Mouse (Mus musculus): ENCODE measurements at regions not wholly inside any gene's neighbourhood (a gene's known extent, or its start where the extent isn't known, plus 50 kb on each side); places are given as distances from the start of the nearest gene placed in this dataset.
"Not testable (repeated sequence)": the region's sequence is repeated elsewhere in the genome, so short reads cannot be mapped to it uniquely, and the experiment has no call there.

DNA sequence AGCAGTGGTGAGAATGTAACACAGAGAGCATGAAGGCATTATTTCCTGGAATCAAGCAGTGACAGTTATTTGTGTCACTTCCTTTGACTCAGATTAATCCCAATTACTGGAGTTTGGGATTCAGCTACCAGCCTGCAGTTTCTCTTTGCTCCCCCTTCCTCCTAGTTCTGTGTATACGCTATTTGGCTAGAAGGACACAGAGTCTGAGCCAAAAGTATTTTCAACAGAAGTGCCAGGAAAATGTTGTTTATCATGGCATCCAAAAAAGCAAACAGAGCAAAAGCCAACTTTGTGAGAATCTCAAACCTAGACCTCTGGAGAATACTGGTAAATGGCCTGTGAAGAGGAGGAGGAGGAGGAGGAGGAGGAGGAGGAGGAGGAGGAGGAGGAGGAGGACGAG is 600.4 kb downstream of the Crisp4 start:
- H3K27ac ChIP-seq, result no peak overlapping the region
- no peak for TF ChIP-seq CTCF (conservative IDR thresholded peaks at IDR 0.05)
- H3K4me3 ChIP-seq, result no peak overlapping the region
- no peak for DNase-seq (ENCODE audit: low spot score in 2 of 2)

DNA sequence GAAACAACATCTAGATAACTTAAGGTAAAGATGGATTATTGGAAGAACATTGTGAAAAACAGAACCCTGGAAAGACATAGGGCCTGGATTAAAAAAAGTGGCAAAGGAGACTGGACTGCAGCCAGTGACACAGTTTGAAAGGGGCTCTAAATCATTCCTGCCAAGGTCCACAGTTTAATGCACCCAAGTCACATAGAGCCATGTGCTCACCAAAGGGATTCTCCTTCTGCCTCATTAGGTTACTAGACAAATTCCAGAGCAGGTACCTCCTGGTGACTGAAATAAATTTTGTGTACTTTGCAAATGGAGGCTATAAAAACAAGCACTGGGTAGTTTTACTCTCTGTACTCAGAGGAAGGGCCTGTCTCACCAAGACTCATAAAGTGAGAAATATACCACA is 607.5 kb downstream of the Crisp4 start:
- no peak for DNase-seq (ENCODE audit: low spot score in 2 of 2)
- no peak for TF ChIP-seq CTCF (conservative IDR thresholded peaks at IDR 0.05)
- H3K27ac ChIP-seq, result no peak overlapping the region
- no peak overlapping the region for H3K4me3 ChIP-seq

DNA sequence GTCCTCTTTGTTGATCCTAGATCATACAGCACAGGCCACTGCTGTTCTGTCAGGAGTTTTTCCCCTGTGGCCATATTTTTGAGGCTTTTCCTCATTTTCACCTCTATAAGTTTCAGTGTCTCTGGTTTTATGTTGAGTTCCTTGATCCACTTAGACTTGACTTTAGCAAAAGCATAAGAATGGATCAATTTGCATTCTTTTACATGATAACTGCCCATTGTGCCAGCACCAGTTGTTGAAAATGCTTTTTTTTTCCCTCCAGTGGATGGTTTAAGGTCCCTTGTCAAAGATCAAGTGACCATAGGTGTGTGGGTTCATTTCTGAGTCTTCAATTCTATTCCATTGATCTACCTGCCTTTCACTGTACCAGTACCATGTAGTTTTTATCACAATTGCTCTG is 614.4 kb downstream of the Crisp4 start:
- not testable (repeated sequence) for H3K27ac ChIP-seq; DNase-seq (ENCODE audit: low spot score in 2 of 2); H3K4me3 ChIP-seq

DNA sequence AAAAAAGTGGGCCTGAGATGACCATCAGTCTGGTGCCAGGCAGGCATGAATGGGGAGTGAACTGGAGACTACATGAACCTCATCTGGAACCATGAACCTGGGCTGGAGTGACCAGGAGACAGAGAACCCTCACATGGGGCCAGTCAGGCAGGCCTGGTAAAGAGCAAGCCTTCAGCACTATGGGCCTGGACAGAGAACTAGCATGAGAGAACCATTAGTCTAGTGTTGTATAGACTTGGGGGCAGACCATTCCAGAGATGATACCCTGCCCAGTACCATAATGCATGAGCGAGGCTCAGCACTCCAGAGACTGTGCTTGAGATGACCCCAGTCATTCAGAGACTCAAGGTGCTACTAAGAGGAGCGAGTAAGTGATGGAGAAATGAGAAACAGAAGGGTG is 625.6 kb downstream of the Crisp4 start:
- TF ChIP-seq CTCF (conservative IDR thresholded peaks at IDR 0.05), result no peak

DNA sequence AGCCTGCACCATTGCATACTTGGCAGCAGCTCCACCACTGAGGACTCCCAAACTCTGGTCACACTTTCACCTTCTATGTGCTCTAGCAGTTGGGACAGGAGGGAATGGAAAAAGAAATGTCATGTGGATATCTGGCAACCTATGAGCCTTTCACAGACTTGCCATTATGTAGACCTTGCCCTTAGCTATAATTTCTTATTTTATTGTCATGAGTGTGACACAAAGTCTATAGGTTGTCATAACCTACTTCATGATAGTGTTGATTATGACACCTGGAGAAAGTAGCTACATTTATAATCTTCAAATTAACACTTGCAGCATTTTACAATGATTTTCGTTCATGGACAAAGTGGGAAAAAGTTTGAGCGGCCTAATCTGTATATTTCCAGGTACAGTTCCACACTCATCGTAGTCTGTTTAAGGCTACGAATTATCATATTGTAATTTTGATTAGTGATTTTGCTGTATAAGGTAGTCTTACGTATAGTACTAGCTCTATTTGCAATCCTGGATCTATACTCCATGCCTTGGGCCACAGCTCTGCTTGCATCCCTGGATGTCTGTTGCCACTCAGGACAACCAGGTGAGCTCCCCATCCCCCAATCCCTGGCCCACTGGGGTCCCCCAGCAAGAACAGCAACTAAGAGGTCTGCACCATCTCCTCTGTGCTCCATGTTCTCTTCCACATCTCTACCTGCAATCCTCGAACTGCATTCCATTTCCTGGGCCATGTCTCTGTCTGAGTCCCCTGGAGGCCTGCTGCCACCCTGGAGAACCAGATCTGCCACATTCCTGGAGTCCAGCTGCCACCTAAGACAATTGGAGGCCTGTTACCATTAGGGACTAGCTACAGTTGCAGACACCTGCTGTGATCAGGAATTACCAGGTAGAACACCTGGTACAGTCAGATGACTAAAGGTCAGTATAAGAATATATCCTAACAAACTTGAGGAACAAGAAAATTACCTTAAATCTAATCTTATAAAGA is 639.3 kb downstream of the Crisp4 start:
- TF ChIP-seq CTCF (conservative IDR thresholded peaks at IDR 0.05), result no peak
- Histone ChIP-seq H3K4me3 (no peak overlapping the region), H3K27ac (no peak overlapping the region)
- no peak for DNase-seq (ENCODE audit: low spot score in 2 of 2)

More for the DNA sequence above, 625.6 kb downstream of the Crisp4 start:
- no peak overlapping the region for H3K4me3 ChIP-seq
- no peak overlapping the region for H3K27ac ChIP-seq
- no peak for DNase-seq (ENCODE audit: low spot score in 2 of 2)

DNA sequence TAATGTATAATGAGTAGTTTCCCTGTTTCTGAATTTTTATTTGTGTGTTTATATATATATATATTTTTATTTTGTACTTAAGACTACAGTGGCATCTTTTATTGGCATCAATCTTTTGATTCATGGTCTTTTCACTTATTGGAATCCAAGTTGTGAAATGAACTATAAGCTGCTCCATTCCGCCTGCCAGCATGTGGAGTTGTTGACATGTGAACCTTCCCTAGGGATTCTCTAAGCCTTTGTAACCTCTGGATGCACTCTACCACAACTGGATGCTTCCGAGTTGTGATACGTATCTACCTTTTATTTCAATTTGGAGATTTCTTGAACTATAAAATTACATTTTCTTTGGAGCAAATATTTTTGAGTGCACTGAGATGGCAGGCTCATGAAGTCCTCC is 652.1 kb downstream of the Crisp4 start:
- DNase-seq (ENCODE audit: low spot score in 2 of 2), result no peak
- TF ChIP-seq CTCF (conservative IDR thresholded peaks at IDR 0.05), result no peak
- Histone ChIP-seq H3K4me3 (no peak overlapping the region), H3K27ac (no peak overlapping the region)

DNA sequence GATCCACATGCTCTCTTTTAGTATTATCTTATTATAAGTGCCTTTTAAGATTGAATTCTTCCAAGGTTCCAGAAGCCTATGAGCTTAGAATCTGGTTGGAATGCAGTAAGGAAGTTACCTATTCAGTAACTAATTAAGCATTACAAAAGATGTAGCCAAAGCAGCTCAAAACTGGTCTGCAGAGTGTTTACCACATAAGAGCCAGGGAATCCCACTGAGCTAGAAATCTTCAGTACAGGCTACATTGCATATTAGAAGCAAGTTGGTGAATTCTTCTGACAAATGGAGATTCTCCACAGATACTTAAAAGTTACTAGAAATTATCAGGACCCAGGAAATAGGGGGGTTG is 655.9 kb downstream of the Crisp4 start:
- not testable (repeated sequence) for H3K27ac ChIP-seq; DNase-seq (ENCODE audit: low spot score in 2 of 2); H3K4me3 ChIP-seq

DNA sequence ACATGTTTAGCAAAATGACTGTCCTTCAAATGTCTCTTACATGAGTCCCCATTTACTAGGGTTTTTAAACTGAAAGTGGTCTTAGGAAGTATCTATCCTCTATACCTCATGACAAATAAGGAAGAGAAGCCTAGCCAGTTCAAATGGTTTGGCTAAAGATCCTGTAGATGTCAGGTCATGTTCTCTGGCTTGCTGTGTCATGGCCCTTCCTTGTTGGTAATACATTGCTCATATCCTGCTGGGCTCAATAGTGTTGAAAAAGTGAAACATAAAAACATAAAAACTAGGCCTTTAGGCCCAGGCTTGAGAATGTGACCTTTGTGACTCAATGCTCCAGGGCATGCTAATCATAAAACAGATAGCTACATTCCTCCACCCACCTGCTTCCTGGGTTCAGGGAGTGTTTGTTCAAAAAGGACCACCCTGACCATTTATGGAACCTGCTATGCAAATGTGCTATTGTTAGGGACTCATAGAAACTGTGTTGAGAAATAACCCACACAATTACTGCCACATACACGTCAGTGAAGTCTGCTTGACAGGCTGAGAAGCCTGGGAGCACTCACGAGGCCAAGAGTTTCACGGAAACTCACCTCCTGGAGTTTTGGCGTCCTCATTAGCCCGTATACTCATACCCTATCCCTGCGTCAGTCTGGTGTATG is 656.4 kb downstream of the Crisp4 start:
- H3K27ac ChIP-seq; DNase-seq (ENCODE audit: low spot score in 2 of 2); H3K4me3 ChIP-seq: not testable (repeated sequence)

DNA sequence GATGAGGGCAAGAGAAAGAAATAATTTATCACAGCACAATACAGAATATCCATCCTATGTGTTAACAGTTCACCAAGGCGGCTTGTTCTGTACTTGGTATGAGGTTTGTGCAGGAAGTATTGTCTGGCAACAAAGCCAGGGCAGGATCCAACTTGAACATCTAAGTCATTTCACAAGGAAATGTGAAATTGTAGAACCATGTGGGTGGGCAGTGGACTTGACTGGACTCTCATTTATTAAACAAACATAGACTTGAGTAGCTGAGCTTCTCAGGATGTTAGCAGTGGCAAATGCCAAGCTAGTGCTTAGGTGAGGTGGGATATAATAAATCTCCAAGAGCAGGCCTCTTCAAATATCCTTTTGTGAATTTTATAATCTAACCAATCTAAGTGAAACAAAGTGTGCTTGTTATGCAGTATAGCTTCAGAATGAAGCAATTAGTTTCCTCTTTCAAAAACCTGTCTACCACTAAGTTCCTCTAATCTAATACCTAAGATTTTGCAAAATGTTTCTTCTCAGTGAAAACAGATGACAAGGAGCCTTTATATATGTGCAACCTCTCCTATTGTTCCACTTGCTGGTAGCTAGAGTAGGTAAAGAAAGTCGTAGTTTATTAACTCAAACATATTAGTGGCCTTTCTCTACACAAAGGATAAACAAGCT is 694.4 kb downstream of the Crisp4 start:
- no peak overlapping the region for H3K27ac ChIP-seq
- DNase-seq (ENCODE audit: low spot score in 2 of 2), result no peak
- TF ChIP-seq CTCF (conservative IDR thresholded peaks at IDR 0.05), result no peak
- no peak overlapping the region for H3K4me3 ChIP-seq

DNA sequence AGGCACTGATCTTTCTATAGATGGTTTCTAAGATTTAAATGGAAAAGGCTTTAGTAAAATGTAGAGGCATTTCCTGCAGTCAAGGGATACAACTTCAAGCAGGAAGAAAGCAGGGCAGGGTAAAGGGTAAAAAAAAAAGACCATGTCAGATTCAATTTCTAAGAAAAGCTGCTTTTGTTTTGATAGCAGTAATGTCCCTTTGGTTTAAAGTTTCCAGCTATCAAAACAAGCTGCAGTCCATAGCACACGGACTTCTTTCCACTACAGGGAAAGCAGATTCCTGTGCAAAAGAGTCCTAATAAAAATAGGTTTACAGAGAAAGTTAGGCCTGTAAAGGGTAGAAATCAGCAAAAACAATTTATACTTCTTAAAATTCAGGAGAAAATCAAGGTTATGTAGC is 695.0 kb downstream of the Crisp4 start:
- no peak for DNase-seq (ENCODE audit: low spot score in 2 of 2)
- Histone ChIP-seq H3K27ac (no peak overlapping the region), H3K4me3 (no peak overlapping the region)
- no peak for TF ChIP-seq CTCF (conservative IDR thresholded peaks at IDR 0.05)

DNA sequence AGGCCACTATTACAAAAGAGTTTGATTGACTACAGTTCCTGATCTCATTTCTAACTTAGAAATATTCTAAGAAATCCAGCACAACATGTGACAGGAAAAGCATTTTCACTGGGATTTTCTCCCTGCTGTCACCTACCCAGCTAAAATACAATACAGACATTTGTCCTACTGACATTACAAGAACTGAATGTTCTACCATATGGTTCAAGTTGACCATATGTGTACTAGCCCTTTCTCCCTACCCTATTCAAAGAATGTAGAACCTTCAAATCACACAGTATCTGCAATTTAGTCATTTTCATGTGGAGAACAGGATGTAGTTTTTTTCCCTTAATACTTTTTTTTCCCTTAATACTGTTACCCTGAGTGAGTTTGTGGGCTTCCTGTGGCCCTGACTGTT is 695.4 kb downstream of the Crisp4 start:
- no peak overlapping the region for H3K27ac ChIP-seq
- H3K4me3 ChIP-seq, result no peak overlapping the region
- no peak for DNase-seq (ENCODE audit: low spot score in 2 of 2)
- TF ChIP-seq CTCF (conservative IDR thresholded peaks at IDR 0.05), result no peak

DNA sequence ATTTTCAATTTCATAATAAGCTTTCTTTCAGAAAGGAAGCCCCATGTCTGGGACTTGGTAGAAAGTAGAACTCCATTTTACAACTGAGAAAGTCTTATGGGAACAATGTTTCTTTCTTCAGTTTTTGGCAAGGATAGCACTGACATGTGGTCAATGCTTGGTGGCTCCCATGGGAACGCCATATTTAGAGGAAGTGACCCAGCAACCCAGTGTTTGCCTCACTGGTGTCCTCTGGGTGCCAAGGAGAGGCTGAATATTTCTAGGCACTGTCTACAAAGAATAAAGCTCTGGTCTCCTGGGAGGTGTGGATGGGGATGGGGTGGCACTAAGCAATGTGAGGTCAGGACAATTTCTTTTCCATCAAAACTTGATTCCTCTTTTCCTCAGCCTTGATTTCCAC is 696.4 kb downstream of the Crisp4 start:
- H3K4me3 ChIP-seq, result no peak overlapping the region
- no peak overlapping the region for H3K27ac ChIP-seq
- DNase-seq (ENCODE audit: low spot score in 2 of 2), result no peak
- no peak for TF ChIP-seq CTCF (conservative IDR thresholded peaks at IDR 0.05)

DNA sequence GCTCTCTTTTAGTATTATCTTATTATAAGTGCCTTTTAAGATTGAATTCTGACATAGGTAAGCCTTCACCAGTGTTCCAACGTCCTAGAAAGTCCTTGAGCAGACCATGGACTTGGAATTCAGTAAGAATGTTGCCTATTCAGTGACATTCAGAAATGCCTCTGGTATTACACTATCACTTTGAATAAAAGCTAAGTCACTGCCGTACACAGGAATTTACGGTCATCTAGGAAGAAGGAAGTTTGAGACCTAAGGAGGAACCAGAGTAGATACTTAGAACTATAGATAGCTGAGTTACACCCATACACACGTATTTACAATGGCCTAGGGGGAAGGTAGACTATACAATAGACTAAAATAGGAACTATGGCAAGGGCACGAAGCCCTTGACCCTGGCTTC is 711.6 kb downstream of the Crisp4 start:
- DNase-seq (ENCODE audit: low spot score in 2 of 2); H3K4me3 ChIP-seq; H3K27ac ChIP-seq: not testable (repeated sequence)
